Comparison of ENCODE assay signal across 26 mouse cellular contexts in genomic region chr7:45247666-45248065, GRCm38 (mm10). TPM values are rescaled to one million over a fixed set of nuclear protein-coding genes. Genes with fewer than 3 reads are reported as not detected.
DNase-seq lines count a peak whose midpoint lies in the region; ATAC-seq and TF ChIP-seq lines count a peak whose summit lies in the region.
"Had no signal": no experiment of that assay in that cellular context is flagged by ENCODE, and none has a peak within 500 bp of the region (broad histone marks: within the 10 kb centered on the region; RNA-seq: fewer than 3 reads in every experiment).

No protein-coding gene starts in this region.

- H3K27me3 ChIP-seq in heart, postnatal 0 days (ENCODE audit: control insufficient read depth, insufficient read depth, low read length): no peaks in the 10 kb centered on the region
- no peaks in the 10 kb centered on the region for H3K27me3 ChIP-seq in lung, postnatal 0 days (replicated peaks; ENCODE audit: insufficient read depth, low read length)
- H3K27me3 ChIP-seq in hindbrain, embryonic 10.5 days (ENCODE audit: insufficient read depth, poor library complexity, severe bottlenecking): no peaks in the 10 kb centered on the region
- H3K27me3 ChIP-seq: embryonic facial prominence, embryonic 15.5 days; heart, embryonic 12.5 days; limb, embryonic 12.5 days; neural tube, embryonic 13.5 days had no signal

- no peak overlapping the region for H3K4me3 ChIP-seq in heart, postnatal 0 days (ENCODE audit: low read depth, low read length)
- no peak overlapping the region for H3K4me3 ChIP-seq in lung, postnatal 0 days (ENCODE audit: low read depth, low read length)
- no peak overlapping the region for H3K4me3 ChIP-seq in hindbrain, embryonic 10.5 days
- H3K4me3 ChIP-seq: embryonic facial prominence, embryonic 15.5 days; forebrain, embryonic 10.5 days; heart, embryonic 12.5 days; kidney, embryonic 15.5 days; limb, embryonic 12.5 days; midbrain, embryonic 12.5 days; neural tube, embryonic 13.5 days had no signal

- intact Hi-C loops in heart, postnatal 36 days (cut with DNase I): no loop called here

- no peak overlapping the region for H3K27ac ChIP-seq in heart, postnatal 0 days (ENCODE audit: low read depth)
- H3K27ac ChIP-seq in lung, postnatal 0 days (ENCODE audit: low read length): no peak overlapping the region
- H3K27ac ChIP-seq in hindbrain, embryonic 10.5 days: no peak overlapping the region
- H3K27ac ChIP-seq: embryonic facial prominence, embryonic 15.5 days; forebrain, embryonic 10.5 days; kidney, embryonic 15.5 days; limb, embryonic 12.5 days; macrophage; midbrain, embryonic 12.5 days; neural tube, embryonic 13.5 days had no signal

- no peak overlapping the region for H3K9ac ChIP-seq in heart, postnatal 0 days (replicated peaks; ENCODE audit: low read depth, low read length)
- H3K9ac ChIP-seq in lung, postnatal 0 days (replicated peaks; ENCODE audit: low read depth): no peak overlapping the region
- H3K9ac ChIP-seq: embryonic facial prominence, embryonic 15.5 days; heart, embryonic 12.5 days; kidney, embryonic 15.5 days; limb, embryonic 12.5 days; lung, embryonic 14.5 days; midbrain, embryonic 12.5 days; neural tube, embryonic 13.5 days had no signal

- no peak overlapping the region for H3K4me2 ChIP-seq in heart, postnatal 0 days (ENCODE audit: low read depth, low read length)
- no peak overlapping the region for H3K4me2 ChIP-seq in lung, postnatal 0 days (replicated peaks; ENCODE audit: low read depth, low read length)
- H3K4me2 ChIP-seq: embryonic facial prominence, embryonic 15.5 days; heart, embryonic 12.5 days; kidney, embryonic 15.5 days; limb, embryonic 12.5 days; lung, embryonic 14.5 days; midbrain, embryonic 12.5 days; neural tube, embryonic 13.5 days had no signal

- H3K36me3 ChIP-seq in heart, postnatal 0 days (replicated peaks; ENCODE audit: control insufficient read depth, insufficient read depth, low read length): no peaks in the 10 kb centered on the region
- H3K36me3 ChIP-seq in lung, postnatal 0 days (ENCODE audit: insufficient read depth, low read length): no peaks in the 10 kb centered on the region
- H3K36me3 ChIP-seq in hindbrain, embryonic 10.5 days: no peaks in the 10 kb centered on the region
- H3K36me3 ChIP-seq: embryonic facial prominence, embryonic 15.5 days; forebrain, embryonic 10.5 days; heart, embryonic 12.5 days; kidney, embryonic 15.5 days; limb, embryonic 12.5 days; midbrain, embryonic 12.5 days; neural tube, embryonic 13.5 days had no signal

- TF ChIP-seq EP300 in heart, postnatal 0 days (IDR thresholded peaks at IDR 0.05; ENCODE audit: low read depth): no peak
- TF ChIP-seq EP300 in lung, postnatal 0 days (IDR thresholded peaks at IDR 0.05): no peak

- ATAC-seq in heart, postnatal 0 days (ENCODE audit: insufficient read depth, low read depth): no peak
- no peak for ATAC-seq in lung, postnatal 0 days
- ATAC-seq: inflammation-experienced regulatory T-cells, adult 6 months; Patski had no signal

- WGBS in heart, postnatal 0 days: 42% methylated on average over 3 of the region's 3 CpGs
- WGBS in lung, postnatal 0 days: 36% methylated on average over 3 of the region's 3 CpGs
- WGBS in hindbrain, embryonic 10.5 days: 36% methylated on average over 3 of the region's 3 CpGs

- no peaks in the 10 kb centered on the region for H3K9me3 ChIP-seq in heart, postnatal 0 days (replicated peaks; ENCODE audit: control insufficient read depth, low read length)
- no peaks in the 10 kb centered on the region for H3K9me3 ChIP-seq in lung, postnatal 0 days (ENCODE audit: low read length)
- no peaks in the 10 kb centered on the region for H3K9me3 ChIP-seq in hindbrain, embryonic 10.5 days
- H3K9me3 ChIP-seq: embryonic facial prominence, embryonic 15.5 days; forebrain, embryonic 10.5 days; heart, embryonic 12.5 days; kidney, embryonic 15.5 days; limb, embryonic 12.5 days; midbrain, embryonic 12.5 days; neural tube, embryonic 13.5 days had no signal

- peak; percentile 22 for TF ChIP-seq CTCF in heart, postnatal 0 days (IDR thresholded peaks at IDR 0.05; ENCODE audit: low read depth)
- peak; percentile 14; the same call in 1 of the 2 replicates for TF ChIP-seq CTCF in lung, postnatal 0 days (IDR thresholded peaks at IDR 0.05)

- H3K4me1 ChIP-seq in heart, postnatal 0 days (ENCODE audit: control insufficient read depth, insufficient read depth): no peaks in the 10 kb centered on the region
- no peaks in the 10 kb centered on the region for H3K4me1 ChIP-seq in lung, postnatal 0 days (ENCODE audit: insufficient read depth, low read depth, low read length)
- no peaks in the 10 kb centered on the region for H3K4me1 ChIP-seq in hindbrain, embryonic 10.5 days (replicated peaks)
- H3K4me1 ChIP-seq: embryonic facial prominence, embryonic 15.5 days; forebrain, embryonic 10.5 days; heart, embryonic 12.5 days; kidney, embryonic 15.5 days; limb, embryonic 12.5 days; midbrain, embryonic 12.5 days; neural tube, embryonic 13.5 days had no signal

- DNase-seq in heart, postnatal 0 days (ENCODE audit: low spot score): peak; percentile 21
- DNase-seq in heart, postnatal 36 days: no peak
- DNase-seq in lung, postnatal 0 days (ENCODE audit: low spot score): no peak
- no peak for DNase-seq in lung, adult 18-20 months
- DNase-seq in adipocyte (ENCODE audit: low spot score): peak; percentile 46
- no peak for DNase-seq in hindbrain, embryonic 10.5 days (ENCODE audit: low spot score)
- no peak for DNase-seq in cerebellum, postnatal 36 days
- DNase-seq: cerebellum, adult 9-11 months; gastrocnemius, postnatal 25 days; lung, embryonic 14.5 days; right cerebral cortex, postnatal 25 days; thymus, postnatal 4 days had no signal

RNA-seq across cellular contexts. Expression of gene Slc6a16, which starts 6.8 kb away (rescaled TPM):
- total RNA-seq in heart, postnatal 0 days (2014; rRNA removed; ENCODE audit: low replicate concordance): not detected in 2 replicates
- 0.10 TPM in 1 of 2 replicates, not detected in the other for polyA plus RNA-seq in heart, postnatal 0 days (2015; fragmentation: Nextera tagmentation; extraction: Ambion mirVana)
- total RNA-seq in heart, postnatal 36 days (2021): not detected
- polyA plus RNA-seq in lung, postnatal 0 days (2015; fragmentation: Nextera tagmentation; extraction: Ambion mirVana): not detected in 2 replicates
- 0.26 TPM in 1 of 2 replicates, not detected in the other for polyA plus RNA-seq in hindbrain, embryonic 10.5 days (2016; fragmentation: Nextera tagmentation; extraction: Ambion mirVana)
- total RNA-seq: gastrocnemius, postnatal 25 days had no signal
- polyA plus RNA-seq: forebrain, embryonic 10.5 days; inflammation-experienced regulatory T-cells, adult 6 months; lung, embryonic 14.5 days; macrophage; Patski had no signal

RNA-seq across cellular contexts. Expression of gene Cd37, which starts 8.8 kb away (rescaled TPM):
- total RNA-seq in heart, postnatal 0 days (2014; rRNA removed; ENCODE audit: low replicate concordance): 0.97 TPM in 1 of 2 replicates, not detected in the other
- polyA plus RNA-seq in heart, postnatal 0 days (2015; fragmentation: Nextera tagmentation; extraction: Ambion mirVana): 1.9 and 2.3 TPM in 2 replicates
- total RNA-seq in heart, postnatal 36 days (2021): 1 to 10 TPM; 2.8 to 4.4 TPM
- polyA plus RNA-seq in lung, postnatal 0 days (2015; fragmentation: Nextera tagmentation; extraction: Ambion mirVana): 9.1 and 9.8 TPM in 2 replicates
- 1.0 and 1.1 TPM in 2 replicates for polyA plus RNA-seq in hindbrain, embryonic 10.5 days (2016; fragmentation: Nextera tagmentation; extraction: Ambion mirVana)

RNA-seq across cellular contexts. Expression of gene Slc6a21, which starts 29.6 kb away (rescaled TPM):
- not detected in 2 replicates for total RNA-seq in heart, postnatal 0 days (2014; rRNA removed; ENCODE audit: low replicate concordance)
- not detected in 2 replicates for polyA plus RNA-seq in heart, postnatal 0 days (2015; fragmentation: Nextera tagmentation; extraction: Ambion mirVana)
- not detected for total RNA-seq in heart, postnatal 36 days (2021)
- not detected in 2 replicates for polyA plus RNA-seq in lung, postnatal 0 days (2015; fragmentation: Nextera tagmentation; extraction: Ambion mirVana)
- polyA plus RNA-seq in hindbrain, embryonic 10.5 days (2016; fragmentation: Nextera tagmentation; extraction: Ambion mirVana): not detected in 2 replicates
- total RNA-seq: adrenal gland, postnatal 4 days; gastrocnemius, postnatal 25 days; layer of hippocampus, adult 18-20 months; left cerebral cortex, adult 18-20 months had no signal
- polyA plus RNA-seq: embryonic facial prominence, embryonic 15.5 days; forebrain, embryonic 10.5 days; heart, embryonic 12.5 days; hindbrain, embryonic 11.5 days; kidney, embryonic 15.5 days; limb, embryonic 12.5 days; lung, embryonic 14.5 days; macrophage; midbrain, embryonic 12.5 days; neural tube, embryonic 13.5 days; Patski had no signal

RNA-seq across cellular contexts. Expression of gene Tead2, which starts 32.1 kb away (rescaled TPM):
- total RNA-seq in heart, postnatal 0 days (2014; rRNA removed; ENCODE audit: low replicate concordance): 50.6 and 72.2 TPM in 2 replicates
- 41.1 and 42.8 TPM in 2 replicates for polyA plus RNA-seq in heart, postnatal 0 days (2015; fragmentation: Nextera tagmentation; extraction: Ambion mirVana)
- 10 to 100 TPM; 10.3 to 11.4 TPM for total RNA-seq in heart, postnatal 36 days (2021)
- 46.5 and 52.3 TPM in 2 replicates for polyA plus RNA-seq in lung, postnatal 0 days (2015; fragmentation: Nextera tagmentation; extraction: Ambion mirVana)
- 324 and 370 TPM in 2 replicates for polyA plus RNA-seq in hindbrain, embryonic 10.5 days (2016; fragmentation: Nextera tagmentation; extraction: Ambion mirVana)
- polyA plus RNA-seq: macrophage had no signal

RNA-seq across cellular contexts. Expression of gene Dkkl1, which starts 35.7 kb away (rescaled TPM):
- total RNA-seq in heart, postnatal 0 days (2014; rRNA removed; ENCODE audit: low replicate concordance): not detected in 2 replicates
- polyA plus RNA-seq in heart, postnatal 0 days (2015; fragmentation: Nextera tagmentation; extraction: Ambion mirVana): 0.27 TPM in 1 of 2 replicates, not detected in the other
- total RNA-seq in heart, postnatal 36 days (2021): not detected
- 0.93 and 1.1 TPM in 2 replicates for polyA plus RNA-seq in lung, postnatal 0 days (2015; fragmentation: Nextera tagmentation; extraction: Ambion mirVana)
- 1.8 and 2.1 TPM in 2 replicates for polyA plus RNA-seq in hindbrain, embryonic 10.5 days (2016; fragmentation: Nextera tagmentation; extraction: Ambion mirVana)
- total RNA-seq: gastrocnemius, postnatal 25 days had no signal
- polyA plus RNA-seq: lung, embryonic 14.5 days; macrophage; Patski had no signal

Comparison
In these comparisons a context has a peak if more than half of its experiments do, and no peak if none do; other contexts are left out.
1. DNase-seq: peak in heart, postnatal 0 days (single experiment) and adipocyte (single experiment); none in heart, postnatal 36 days (0 of 2), lung, postnatal 0 days (single experiment), lung, adult 18-20 months (0 of 2), hindbrain, embryonic 10.5 days (single experiment) and cerebellum, postnatal 36 days (0 of 2).